Mouse (Mus musculus) embryonic facial prominence, embryonic 15.5 days (tissue): ENCODE measurements around the gene Mfrp. TPM values are rescaled to one million over a fixed set of nuclear protein-coding genes. Genes with fewer than 3 reads are reported as not detected.

Source experiments
- polyA plus RNA-seq: library from polyadenylated mRNA; unstranded; fragments of >200 nt; fragmentation: Nextera tagmentation; extraction: Ambion mirVana; gene quantifications from 2 replicates; pipeline ENCODE4 v1.2.1, GENCODE M21; 2015

Gene Mfrp
- polyA plus RNA-seq, 1 experiment from 2014 or later: 0.20 TPM

Other genes starting within 250 kb of the Mfrp start
- gene Thy1, start 58.3 kb upstream of the Mfrp start, polyA plus RNA-seq: 11.7 and 14.1 TPM in 2 replicates
- gene Usp2, start 34.7 kb upstream of the Mfrp start, polyA plus RNA-seq: 28.2 and 29.5 TPM in 2 replicates
- 5.3 and 6.0 TPM in 2 replicates for gene C1qtnf5, start 5.5 kb downstream of the Mfrp start, polyA plus RNA-seq
- 0.27 and 0.46 TPM in 2 replicates for gene Gm49380, start 11.8 kb downstream of the Mfrp start, polyA plus RNA-seq
- 68.0 and 69.8 TPM in 2 replicates for gene Rnf26, start 11.8 kb downstream of the Mfrp start, polyA plus RNA-seq
- gene Mcam, start 32.7 kb downstream of the Mfrp start, polyA plus RNA-seq: 38.7 and 42.1 TPM in 2 replicates
- gene Cbl, start 132.3 kb downstream of the Mfrp start, polyA plus RNA-seq: 16.1 and 17.7 TPM in 2 replicates
- 15.9 and 23.5 TPM in 2 replicates for gene Ccdc153, start 138.9 kb downstream of the Mfrp start, polyA plus RNA-seq
- 0.14 and 0.19 TPM in 2 replicates for gene Pdzd3, start 149.7 kb downstream of the Mfrp start, polyA plus RNA-seq
- 13.4 and 14.6 TPM in 2 replicates for gene Nlrx1, start 166.9 kb downstream of the Mfrp start, polyA plus RNA-seq
- gene Abcg4, start 186.9 kb downstream of the Mfrp start, polyA plus RNA-seq: 5.1 and 5.5 TPM in 2 replicates
- gene Hinfp, start 203.9 kb downstream of the Mfrp start, polyA plus RNA-seq: 23.0 and 26.6 TPM in 2 replicates
- 9.1 and 10.3 TPM in 2 replicates for gene C2cd2l, start 218.6 kb downstream of the Mfrp start, polyA plus RNA-seq
- gene Dpagt1, start 224.3 kb downstream of the Mfrp start, polyA plus RNA-seq: 31.4 and 37.2 TPM in 2 replicates
- 288 and 326 TPM in 2 replicates for gene H2afx, start 233.0 kb downstream of the Mfrp start, polyA plus RNA-seq
- 93.0 and 99.4 TPM in 2 replicates for gene Hmbs, start 242.5 kb downstream of the Mfrp start, polyA plus RNA-seq